Mouse (Mus musculus): Measurements from ENCODE around the gene Mst1.

The Mst1 gene

DNA sequence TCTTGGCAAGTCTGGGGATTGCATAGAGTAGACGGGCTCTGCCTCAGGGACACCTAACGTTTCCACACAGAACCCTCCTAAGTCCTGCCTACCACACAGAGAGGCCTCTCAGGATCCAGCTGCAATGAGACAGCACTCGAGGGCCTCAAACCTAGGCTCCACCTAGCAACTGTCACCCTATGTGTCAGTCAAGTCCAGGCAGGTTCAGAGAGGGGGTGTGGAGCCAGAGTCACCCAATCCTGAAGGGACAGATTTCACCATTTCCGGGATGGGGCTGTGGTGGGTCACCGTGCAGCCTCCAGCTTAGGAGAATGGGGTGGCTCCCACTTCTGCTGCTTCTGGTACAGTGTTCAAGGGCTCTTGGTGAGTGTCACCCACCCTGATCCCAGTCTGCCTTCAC, at the start of gene Mst1:
Mst1 (plus strand) TSS at position 269 of the 400 bp plus-strand sequence.
- in situ Hi-C loops (cut with MboI, MseI): no loop called here

DNA sequence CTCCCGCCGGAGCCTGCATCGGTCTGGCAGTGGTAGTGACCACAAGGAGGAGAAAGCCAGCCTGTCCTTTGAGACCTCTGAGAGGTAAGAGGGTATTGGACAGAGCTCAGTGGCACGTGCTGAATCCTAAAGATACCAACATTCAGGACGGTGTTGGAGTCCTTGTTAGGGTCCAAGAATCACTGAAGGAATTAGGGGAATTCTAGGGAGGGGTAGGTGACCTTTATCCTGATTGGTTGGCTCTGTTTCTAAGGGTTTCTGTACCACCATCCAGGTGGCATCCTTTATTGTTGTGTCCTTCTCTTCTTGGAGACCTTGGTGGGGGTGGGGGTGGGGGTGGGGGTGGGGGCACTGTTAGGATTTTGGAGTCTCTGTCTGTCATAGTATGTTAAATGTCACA, 48.1 kb upstream of the Mst1 start:
- in situ Hi-C loops (cut with MboI, MseI): loop anchor here in 1 of 2 experiments (25.0 kb wide), 1 partner anchor 1195 kb away; no protein-coding TSS in a partner anchor

DNA sequence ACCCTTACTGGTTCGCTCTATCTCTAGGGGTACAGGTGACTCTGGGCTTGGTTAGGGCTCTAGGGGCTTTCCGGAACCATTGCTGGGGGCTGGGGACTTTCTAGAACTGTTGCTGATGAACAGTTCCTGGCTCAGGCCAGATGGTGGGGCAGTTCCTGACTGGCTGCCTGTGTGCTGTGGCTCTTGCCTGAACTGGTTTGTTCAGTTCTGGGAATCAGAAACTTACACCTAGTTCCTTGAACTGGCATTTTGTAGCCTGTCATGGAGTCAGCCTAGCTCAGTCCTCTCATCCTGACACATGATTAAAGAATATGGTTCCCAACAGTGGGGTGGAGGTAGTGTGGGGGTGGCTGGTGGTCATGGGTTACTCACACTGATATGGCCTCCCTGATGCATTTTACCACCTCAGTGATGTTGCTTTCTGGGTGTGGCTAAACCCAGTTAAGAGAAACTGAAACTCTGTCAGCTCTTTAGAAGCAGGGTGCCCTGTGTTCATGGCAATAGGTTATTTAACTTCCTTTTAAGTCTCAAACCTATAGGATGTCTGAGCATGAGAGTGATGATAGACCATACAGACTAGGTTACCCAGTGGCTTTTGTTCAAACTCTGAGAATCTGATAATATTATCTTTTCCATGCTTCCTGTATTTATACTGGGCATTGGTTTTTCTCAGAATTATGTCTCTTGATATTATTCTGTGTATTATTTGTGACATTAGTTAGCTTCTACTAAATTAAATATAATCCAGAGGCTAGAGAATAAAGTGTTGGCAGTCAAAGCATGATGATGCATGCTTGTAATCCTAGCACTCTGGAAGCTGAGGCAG, 44.7 kb upstream of the Mst1 start:
- in situ Hi-C loops (cut with MboI, MseI): loop anchor here in 1 of 2 experiments (25.0 kb wide), 1 partner anchor 1198 kb away; no protein-coding TSS in a partner anchor

DNA sequence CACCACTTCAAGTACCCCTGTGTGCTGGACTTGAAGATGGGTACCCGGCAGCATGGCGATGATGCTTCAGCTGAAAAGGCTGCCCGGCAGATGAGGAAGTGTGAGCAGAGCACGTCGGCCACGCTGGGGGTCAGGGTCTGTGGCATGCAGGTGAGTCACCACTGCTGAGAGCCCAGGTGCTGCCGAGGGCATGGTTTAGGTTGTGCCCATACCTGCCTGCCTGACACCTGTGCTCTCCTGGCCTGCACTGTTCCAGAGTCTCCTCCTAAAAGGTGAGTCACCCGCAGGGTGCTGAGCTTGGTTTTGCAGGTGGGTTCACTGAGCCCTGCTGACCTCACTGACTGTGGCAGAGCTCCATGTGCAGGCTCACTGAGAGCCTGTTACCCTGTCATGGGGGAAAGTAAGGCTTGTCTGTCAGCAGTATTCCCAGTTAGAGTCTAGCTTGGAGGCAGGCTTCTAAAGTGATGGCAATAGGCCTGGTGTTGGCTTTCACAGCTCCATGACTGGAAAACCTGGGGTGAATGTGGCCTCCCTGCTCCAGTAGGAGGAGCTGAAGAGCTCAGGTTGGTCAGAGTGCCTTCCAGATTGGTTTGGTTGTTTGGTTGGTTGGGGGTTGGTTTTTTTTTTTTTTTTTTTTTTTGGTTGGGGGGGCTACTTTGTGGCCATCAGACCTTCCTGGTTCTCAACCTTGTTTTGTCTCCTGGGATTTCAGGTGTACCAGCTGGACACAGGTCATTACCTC, 35.3 kb upstream of the Mst1 start:
- in situ Hi-C loops (cut with MboI, MseI): loop anchor here (5.0 to 25.0 kb wide), 2 partner anchors 43 to 1208 kb away; partner anchors contain the start of gene Ip6k1 (in 1 of the 2)

DNA sequence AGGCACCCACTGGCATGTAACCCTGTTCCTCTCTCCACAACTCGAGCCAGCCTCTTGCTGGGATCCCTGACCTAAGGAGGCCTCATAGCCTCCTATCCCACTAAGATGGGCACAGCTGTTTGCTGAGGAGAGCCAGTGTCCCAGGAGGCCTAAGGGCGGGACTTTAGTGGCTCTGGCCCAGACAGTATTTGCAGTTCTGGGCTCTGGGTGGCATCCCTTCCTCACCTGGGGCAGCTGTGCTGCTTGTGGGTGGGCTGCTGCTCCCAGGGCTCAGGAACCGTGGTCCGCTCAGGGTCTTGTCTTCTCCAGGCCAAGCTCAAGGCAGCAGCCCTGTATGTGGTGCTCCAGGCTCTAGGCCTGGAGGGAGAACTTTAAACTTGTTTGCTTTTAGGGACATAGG, 33.7 kb upstream of the Mst1 start:
- in situ Hi-C loops (cut with MboI, MseI): loop anchor here (5.0 to 25.0 kb wide), 2 partner anchors 44 to 1209 kb away; partner anchors contain the start of gene Ip6k1 (in 1 of the 2)

DNA sequence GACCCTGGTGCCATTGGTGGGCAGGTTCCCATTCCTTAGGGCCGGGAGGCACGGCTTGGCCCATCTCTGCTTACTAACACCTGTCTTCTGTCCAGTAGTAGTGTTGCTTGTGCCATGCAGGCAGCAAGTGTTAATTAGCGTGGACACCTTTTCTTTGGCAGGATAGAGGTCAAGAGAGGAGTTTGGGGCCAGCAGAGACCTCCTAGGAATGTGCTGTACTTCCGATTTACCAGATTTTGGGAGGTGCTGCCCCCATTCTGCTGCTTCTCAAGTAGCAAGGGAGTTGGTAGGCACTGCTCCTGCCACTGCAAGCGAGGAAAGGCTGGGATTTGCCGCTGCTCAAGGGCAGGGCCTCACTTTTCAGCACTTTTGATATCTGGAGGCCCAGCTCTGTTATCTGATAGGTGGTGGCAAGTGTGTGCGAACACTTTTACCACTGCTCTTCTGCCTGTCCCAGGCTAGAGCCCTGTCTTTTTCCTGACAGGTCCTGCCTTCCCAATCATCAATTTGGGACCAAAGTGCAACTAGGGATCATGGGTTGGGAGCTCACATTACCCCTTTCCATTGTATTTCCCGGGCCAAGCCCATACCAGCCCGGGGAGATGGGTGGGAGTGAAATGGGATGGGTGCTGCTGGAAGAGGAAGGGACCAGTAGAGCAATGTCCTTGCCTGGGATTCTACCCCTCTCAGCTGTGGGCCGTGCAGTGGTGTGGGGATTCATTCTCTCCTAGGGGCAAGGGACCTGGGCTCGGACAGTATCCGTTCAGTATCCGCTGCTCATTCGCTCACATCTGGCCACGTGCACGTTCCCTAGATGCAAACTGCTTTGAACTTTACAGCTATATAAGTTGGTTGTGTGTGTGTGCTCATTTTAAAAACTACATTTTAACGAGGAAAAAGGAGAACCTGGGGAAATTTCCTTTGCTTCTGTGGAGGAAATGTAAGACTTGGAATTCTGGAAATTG, 32.4 kb upstream of the Mst1 start:
- in situ Hi-C loops (cut with MboI, MseI): loop anchor here (5.0 to 25.0 kb wide), 2 partner anchors 46 to 1211 kb away; partner anchors contain the start of gene Ip6k1 (in 1 of the 2)

DNA sequence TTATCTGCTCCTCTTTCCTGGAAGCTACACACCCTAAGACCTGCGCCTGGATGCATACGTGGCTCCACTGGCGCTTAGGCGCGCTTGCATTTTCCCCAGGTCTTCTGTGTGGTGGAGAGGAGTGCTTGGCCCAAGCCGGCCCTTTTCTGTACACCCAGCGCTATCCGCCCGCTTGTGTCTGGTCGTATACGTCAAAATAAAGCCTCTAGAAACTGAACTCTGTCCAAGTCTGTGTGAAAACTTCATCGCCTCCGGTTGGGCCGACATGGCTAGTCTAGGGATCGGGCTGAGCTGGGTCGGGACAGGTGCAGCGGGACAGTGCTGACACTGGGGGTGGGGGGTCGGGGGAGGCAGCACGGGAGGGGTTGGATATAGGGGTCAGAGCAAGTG, 31.7 kb upstream of the Mst1 start:
- in situ Hi-C loops (cut with MboI, MseI): loop anchor here (5.0 to 25.0 kb wide), 2 partner anchors 46 to 1211 kb away; partner anchors contain the start of gene Ip6k1 (in 1 of the 2)

DNA sequence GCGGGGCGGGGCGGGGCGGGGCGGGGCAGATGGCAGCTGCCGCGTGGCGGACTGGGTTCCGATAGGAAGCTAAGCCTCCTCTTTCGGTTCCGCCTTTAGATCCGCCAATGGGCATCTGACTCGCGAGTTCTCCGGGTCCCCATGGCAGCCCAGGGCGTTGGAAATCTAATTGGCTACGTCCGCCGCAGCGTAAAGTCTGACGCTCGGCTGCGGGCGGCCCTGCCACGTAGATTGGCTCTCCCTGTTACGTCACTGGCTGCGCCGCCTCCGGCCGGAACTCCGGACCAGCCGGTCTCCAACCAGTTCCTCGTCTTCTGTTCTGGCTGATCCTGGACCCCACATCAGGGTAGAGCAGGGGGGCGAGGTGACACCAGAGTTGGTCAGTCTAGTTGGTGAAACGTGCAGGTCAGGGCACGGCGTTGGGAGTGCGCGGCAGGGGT, 31.2 kb upstream of the Mst1 start, which contains the start of gene Gmppb:
Gmppb (plus strand) TSS at position 227 of the 440 bp plus-strand sequence.
- in situ Hi-C loops (cut with MboI, MseI): loop anchor here (5.0 to 25.0 kb wide), 2 partner anchors 47 to 1212 kb away; partner anchors contain the start of gene Ip6k1 (in 1 of the 2)

DNA sequence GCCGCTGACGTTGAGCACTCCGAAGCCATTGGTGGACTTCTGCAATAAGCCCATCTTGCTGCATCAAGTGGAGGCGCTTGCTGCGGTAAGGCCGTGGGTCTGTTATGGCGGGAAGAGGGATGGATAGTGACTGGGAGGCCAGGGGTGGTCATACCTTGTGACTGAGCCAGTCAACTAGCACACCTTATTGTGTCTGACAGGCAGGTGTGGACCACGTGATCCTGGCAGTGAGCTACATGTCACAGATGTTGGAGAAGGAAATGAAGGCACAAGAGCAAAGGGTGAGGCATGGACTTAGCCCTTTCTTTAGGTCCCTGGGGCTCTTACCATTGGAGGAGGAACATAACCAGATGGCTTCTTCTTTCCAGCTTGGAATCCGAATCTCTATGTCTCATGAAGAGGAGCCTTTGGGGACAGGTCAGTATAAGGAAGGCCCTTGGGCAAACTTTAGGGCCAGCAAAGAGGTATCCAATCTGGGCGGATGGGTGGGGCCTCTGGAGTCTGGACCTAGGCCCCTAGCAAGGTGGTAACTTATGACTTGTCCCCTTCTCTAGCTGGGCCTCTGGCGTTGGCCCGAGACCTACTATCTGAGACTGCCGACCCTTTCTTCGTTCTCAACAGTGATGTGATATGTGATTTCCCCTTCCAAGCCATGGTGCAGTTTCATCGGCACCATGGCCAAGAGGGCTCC, 30.5 kb upstream of the Mst1 start:
- in situ Hi-C loops (cut with MboI, MseI): loop anchor here (5.0 to 25.0 kb wide), 2 partner anchors 47 to 1212 kb away; partner anchors contain the start of gene Ip6k1 (in 1 of the 2)

DNA sequence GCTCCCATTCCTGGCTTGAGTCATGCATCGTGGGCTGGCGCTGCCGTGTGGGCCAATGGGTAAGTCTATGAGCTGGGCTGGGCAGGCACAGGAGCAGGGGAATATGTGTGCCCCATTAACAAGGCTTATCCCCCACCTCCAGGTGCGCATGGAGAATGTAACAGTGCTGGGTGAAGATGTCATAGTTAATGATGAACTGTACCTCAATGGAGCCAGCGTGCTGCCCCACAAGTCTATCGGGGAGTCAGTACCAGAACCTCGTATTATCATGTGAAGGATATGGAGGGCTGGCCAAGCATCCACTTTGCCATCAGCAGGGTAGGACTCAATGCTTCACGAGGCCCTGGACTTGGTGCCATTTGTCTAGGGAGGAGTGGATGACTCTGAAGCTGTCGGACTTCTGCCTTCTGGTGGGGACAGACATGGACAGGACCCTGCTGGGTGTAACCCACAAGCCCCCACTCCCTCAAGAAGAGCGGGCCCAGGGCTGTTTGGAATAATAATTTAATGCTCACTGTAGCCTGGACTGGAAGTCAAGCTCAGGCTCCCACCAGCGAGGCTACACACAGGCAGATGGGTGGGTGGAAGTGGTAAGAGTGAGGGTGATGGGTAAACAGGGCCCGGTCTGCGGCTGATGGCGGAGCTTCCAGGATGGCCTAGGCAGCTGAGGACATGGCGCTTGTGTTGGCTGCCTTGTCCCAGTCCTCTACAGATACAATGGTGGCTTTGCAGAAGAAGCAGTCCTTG, 28.9 kb upstream of the Mst1 start:
- in situ Hi-C loops (cut with MboI, MseI): no loop called here

DNA sequence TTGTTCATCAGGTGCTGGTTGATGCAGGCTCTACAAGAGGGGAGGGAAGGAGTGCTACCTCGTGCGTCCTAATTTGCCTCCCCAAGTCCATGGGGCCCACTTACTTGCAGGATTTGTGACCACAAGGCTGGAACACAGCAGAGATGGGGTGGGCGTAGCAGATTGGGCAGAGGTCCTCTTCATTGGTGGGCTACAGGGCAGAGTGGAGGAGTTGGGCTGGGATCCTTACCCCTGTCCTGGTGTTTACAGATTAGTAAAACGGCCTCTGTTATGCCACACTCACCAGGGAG, 28.4 kb upstream of the Mst1 start:
- in situ Hi-C loops (cut with MboI, MseI): no loop called here

DNA sequence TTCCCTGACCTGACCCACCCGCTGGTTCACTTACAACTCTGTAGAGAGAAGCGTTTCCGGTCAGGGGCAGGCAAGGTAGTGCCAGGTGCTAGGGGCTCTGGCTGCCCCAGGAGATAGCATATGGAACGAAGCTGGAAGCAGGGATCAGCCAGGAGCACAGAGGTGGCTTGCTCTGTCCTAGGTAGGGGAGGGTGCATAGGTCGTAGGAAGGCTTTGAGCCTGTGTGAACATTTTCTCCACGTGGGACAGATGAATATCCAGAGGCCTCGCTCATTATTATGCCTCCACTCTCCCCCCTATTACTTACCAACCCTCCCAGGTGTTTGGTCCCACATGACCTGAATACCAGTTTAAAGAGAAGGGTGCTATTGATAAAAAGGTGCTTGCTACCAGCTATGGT, 27.8 kb upstream of the Mst1 start:
- in situ Hi-C loops (cut with MboI, MseI): no loop called here

DNA sequence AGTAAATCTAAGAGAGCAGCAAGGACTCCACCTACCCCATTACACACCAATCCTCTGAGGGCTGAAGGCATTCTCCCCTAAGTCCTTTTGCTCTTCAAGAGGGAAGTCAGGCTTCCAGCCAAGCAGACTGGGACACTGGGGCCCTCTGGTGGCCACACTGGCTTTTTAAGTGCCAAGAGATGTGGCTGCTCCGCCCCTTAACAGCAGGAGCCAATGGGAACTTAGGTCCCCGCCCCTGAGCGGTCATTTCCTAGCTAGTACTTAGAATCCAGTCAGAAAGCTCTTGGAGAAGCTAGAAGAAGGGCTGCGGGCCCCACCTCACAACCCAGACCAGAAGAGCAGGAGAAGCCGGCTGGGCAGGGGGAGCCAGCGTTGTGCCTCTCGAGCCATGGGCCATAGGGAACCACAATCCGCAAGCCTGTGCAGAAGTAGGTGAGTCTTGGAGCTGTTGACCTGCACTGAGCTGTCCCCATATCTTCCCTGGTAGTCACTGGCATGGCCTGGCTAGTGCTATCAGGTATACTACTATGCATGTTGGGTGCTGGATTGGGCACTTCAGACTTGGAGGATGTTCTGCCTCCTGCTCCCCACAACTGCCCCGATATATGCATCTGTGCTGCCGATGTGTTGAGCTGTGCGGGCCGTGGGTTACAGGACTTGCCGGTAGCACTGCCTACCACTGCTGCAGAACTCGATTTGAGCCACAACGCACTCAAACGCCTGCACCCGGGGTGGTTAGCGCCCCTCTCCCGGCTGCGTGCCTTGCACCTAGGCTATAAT, 27.2 kb upstream of the Mst1 start, which contains the start of gene Amigo3:
Amigo3 (plus strand) TSS at position 275 of the 780 bp plus-strand sequence.
- in situ Hi-C loops (cut with MboI, MseI): no loop called here

DNA sequence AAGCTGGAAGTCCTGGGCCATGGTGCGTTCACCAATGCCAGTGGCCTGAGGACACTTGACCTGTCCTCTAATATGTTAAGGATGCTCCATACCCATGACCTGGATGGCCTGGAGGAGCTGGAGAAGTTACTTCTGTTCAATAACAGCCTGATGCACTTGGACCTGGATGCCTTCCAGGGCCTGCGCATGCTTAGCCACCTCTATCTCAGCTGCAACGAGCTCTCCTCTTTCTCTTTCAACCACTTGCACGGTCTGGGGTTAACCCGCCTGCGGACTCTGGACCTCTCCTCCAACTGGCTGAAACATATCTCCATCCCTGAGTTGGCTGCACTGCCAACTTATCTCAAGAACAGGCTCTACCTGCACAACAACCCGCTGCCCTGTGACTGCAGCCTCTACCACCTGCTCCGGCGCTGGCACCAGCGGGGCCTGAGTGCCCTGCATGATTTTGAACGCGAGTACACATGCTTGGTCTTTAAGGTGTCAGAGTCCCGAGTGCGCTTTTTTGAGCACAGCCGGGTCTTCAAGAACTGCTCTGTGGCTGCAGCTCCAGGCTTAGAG, 26.5 kb upstream of the Mst1 start:
- in situ Hi-C loops (cut with MboI, MseI): no loop called here

DNA sequence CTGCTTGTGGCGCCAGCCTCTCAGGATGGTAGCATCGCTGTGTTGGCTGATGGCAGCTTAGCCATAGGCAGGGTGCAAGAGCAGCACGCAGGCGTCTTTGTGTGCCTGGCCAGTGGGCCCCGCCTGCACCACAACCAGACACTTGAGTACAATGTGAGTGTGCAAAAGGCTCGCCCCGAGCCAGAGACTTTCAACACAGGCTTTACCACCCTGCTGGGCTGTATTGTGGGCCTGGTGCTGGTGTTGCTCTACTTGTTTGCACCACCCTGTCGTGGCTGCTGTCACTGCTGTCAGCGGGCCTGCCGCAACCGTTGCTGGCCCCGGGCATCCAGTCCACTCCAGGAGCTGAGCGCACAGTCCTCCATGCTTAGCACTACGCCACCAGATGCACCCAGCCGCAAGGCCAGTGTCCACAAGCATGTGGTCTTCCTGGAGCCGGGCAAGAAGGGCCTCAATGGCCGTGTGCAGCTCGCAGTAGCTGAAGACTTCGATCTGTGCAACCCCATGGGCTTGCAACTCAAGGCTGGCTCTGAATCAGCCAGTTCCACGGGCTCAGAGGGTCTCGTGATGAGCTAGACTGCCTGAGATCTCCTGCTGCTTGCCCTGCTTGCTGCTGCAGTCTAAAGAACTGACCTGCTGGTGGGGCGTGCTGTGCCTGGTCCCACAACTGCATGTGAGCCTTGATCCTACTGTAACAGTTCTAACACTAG, 25.8 kb upstream of the Mst1 start:
- in situ Hi-C loops (cut with MboI, MseI): no loop called here

DNA sequence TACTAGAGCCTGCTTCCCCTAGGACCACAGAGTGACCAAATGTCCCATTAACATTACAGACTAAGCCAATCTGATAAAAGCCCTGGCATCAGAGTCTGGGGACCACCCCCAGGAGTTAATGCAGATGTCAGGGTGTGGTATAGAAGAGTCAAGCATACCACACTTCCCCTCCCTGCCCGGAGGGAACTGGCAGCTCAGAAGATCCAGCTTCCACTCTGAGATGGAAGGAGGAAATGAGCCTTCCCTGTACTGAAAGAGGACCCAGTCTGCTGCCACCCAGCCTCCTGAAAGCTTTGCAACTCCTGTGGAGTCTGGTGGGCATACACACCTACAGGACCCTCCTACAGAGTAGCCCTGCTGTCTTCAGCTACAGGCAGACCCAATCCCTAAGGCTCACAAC, 25.2 kb upstream of the Mst1 start:
- in situ Hi-C loops (cut with MboI, MseI): no loop called here

DNA sequence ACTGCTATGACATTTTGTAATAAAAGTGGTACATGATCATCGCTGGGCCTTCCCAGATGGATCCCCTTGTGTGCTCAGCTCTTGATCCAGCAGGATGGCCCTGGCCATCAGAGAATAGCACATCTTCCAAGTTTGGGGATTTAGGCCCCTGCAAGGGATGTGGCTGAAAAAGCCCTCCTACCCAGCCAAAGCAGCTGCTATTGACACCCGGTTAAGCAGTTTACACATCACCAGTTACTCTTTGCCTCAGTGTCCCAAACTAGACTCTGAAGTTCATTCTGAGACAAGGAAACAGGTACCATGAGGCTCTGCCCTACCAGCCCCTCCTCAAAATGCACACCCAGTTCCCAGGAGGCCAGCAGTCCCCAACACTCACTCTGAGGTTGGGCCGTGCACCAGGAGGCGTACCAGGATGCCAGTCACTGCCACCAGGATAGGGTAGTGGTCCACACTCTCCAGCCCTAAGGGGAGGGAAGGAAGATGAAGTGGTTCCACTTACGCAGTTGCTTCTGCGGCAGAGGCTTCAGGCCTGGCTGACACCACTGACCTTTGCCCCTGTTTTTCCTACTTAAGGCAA, 24.5 kb upstream of the Mst1 start:
- in situ Hi-C loops (cut with MboI, MseI): no loop called here

Measured in T-helper 17 cell (primary cell).